Mouse (Mus musculus) cerebellum, postnatal 36 days (tissue): ENCODE results near the gene Epb41l4b.

Experiments
- DNase-seq, 2 experiments: peaks; one replicate each; pipeline ENCODE4 v3.0.0; 2021 to 2022; ENCODE audit warnings: mixed read lengths in 2 of 2

Gene Epb41l4b

DNA sequence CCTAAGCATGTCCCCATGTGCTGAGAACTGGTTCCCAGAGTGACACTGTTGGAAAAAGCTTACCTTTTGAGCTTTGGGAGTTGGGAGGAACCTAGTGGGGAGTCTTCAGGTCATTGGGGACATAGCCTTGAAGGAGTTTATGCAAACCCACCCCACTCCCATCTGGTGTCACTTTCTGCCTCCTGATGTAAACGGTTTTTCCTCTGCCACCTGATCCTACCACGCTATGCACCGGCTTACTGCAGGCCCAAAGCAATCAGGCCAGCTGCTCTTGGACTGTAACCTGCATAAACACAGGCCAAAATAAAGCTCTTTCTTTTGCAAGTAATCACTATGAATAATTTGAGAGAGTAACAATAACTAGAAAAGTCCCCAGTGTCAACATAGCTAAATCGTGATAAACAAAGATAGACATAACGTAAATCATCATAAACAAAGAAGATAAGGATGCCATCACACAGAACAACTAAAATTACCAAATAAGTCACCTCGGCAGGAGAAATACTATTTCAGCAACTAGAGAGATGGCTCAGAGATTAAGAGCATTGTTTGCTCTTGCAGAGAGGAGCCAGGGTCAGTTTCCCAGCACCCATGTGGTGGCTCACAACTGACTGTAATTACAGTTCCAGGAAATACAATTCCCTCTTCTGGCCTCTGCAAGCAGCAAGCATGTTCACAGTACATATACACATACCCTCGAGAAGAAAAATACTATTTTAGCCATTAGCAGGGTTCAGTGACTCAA is 29.6 kb downstream of the Epb41l4b start:
- no peak for DNase-seq

DNA sequence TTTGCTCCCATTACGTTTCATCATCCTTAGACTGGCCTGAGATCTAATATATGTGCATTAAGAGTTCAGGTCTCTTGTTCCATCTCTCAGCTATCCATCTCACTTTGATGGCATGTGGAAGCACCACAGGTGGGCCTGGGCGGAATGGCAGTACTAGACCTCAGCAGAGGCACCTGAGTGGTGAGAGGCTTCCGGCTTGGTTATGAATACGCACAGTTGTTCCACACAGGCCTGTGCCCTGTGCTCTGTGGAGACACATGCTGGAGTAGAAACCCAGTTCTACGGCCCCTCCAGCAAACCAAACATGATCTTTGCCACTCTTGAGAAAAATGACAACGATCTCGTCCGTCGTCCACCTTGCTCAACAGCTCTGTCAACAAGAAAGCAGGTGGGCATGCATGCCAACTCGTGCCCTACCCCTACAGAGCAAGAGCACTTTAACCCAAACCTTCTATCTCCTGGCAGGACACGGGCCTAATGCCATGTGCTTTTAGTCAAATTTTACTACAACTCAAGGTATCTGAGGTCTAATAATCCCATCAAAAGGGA is 31.2 kb downstream of the Epb41l4b start:
- peak in 1 of 2 experiments; percentile 43 for DNase-seq

DNA sequence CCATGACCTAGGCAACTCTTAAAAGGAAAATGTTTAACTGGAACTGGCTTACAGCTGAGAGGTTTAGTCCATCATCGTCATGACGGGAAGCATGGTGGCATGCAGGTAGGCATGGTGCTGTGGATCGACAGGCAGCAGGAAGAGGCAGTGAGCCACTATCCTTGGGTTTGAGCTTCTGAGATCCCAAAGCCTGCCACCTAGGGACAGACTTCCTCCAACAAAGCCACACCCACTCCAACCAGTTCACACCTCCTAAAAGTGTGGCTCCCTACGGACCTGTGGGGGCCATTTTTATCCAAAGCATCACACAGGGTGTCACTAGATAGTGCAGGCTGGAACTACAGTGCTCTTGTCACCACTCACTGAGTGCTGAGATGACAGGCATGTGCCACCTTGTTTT is 31.8 kb downstream of the Epb41l4b start:
- no peak for DNase-seq

DNA sequence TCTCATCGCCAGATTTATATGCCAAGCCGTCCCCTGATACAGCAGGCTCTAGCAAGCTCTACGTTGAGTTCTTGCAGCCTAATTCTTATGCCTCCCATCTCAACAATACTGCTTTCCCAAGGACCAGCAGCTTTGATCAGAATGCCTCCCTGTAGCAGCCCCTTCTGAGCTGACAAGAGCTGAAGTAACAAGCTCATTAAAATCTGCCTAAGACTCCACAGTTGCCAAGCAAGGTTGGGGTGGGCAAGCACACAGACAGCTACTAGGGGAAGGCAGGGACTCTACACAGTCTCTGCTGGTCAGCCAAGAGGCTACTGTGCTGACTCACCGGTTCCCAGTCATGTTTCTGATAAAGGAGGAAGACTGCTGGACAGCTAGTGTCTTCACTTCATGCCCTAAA is 33.7 kb downstream of the Epb41l4b start:
- no peak for DNase-seq

DNA sequence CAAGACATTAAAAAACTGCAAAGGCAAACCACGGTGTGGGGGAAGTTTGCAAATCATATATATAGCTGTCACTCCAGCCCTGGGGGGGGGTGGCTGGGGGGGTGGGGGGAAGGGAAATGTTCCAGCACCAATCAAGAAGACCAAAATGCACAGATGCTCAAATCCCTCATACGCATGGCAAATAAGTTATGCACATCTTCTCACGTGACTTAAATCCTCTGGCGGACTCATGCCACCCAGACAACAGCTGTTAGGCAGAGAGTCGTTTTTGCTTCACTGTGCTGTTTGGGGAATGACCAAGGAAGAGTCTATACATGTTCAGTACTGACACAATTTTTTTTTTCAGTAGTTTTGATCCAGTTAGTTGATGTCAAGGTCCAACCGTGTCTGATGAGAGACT is 37.9 kb downstream of the Epb41l4b start:
- no peak for DNase-seq

DNA sequence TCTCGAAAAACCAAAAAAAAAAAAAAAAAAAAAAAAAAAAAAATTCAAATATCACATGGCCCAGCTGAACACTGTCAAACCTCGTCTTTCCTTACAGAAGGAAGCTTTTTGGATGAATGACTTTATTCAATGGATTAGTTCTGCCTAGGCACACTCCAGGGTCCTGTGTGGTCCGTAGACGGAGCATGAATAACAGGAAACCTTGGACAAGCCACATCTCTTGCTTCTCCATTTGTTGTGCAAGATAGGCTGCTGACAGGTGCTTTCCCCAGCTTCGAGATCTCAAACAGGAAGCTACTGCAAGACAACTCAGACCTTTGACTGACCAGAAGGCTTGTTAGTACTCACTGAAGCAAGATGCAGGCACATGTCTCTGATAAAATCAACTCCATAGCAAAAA is 39.4 kb downstream of the Epb41l4b start:
- no peak for DNase-seq

DNA sequence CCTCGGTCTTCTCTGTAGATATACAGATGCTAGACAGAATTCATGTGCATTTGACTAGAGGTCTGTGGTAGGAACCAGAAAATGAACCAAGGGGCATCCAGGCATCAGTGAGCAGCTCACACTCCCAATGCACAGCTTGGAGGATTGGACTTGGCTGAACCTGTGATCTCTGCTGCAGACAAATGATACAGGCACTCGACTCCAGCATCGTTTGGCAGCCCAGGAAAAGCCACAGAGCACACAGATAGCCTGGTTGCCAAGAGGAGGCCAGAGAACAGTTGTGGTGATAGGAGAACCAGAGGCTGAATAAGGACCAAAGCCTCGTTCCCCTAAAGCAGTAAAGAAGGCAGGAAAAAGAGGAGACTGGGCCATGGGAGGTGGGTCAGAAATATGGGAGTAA is 42.1 kb downstream of the Epb41l4b start:
- peak in 1 of 2 experiments; percentile 36 for DNase-seq

DNA sequence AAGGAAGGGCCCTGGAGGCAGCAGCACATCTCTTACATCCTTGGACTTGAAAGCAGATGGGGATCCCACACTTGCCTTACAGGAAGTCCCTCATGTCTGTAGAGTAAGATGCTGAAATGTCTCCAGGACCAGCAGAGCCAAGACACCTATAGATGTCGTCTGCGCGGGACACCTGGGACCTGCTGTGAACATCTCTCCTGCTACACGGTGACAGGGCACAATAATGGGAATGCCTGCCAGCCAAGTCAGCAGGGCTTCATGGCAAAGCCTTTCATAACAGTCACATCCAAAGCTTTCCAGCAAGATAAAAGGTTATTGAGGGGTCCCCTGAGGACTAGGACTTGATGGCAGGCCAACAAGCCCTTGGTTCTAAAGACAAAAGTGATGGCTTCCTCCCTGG is 45.8 kb downstream of the Epb41l4b start:
- DNase-seq, result peak; percentile 37 to 52

DNA sequence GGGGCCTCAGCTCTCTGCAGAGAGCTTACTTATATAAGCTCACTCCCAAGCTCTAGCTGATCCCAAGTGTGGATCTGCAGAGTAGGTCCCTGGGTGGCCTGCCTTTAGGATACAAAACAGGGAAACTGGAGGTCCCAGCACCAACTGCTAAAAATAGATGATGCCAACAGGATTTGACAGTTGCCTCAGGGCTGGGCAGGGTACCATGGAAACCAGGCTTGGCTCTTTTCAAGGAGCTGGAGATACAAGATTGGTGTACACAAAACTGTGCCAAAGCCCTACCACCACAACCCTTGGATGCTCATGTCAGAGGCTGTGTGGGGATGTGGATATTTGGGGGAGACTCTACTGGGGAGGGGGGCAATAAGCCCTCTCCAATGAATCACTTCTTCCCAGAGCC is 47.7 kb downstream of the Epb41l4b start:
- DNase-seq, result peak; percentile 41 to 47

DNA sequence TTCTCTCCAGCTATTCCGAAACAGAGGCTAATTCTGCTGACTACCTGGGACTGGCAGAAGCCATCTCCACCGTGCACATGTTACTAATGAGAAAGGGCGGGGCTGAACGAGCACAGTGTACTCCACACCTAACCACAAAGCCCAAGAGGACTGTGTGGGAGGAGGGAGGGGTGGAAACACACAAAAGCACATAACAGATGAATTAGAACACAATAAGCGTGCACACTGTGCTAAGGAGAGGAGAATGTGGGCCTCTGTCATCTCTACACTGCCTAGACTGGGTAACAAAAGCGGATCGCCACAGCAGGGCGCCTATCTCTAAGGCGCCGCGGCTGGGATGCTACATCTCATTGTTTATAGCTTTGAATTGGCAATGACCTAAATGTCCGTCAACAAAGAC is 51.9 kb downstream of the Epb41l4b start:
- DNase-seq, result no peak

DNA sequence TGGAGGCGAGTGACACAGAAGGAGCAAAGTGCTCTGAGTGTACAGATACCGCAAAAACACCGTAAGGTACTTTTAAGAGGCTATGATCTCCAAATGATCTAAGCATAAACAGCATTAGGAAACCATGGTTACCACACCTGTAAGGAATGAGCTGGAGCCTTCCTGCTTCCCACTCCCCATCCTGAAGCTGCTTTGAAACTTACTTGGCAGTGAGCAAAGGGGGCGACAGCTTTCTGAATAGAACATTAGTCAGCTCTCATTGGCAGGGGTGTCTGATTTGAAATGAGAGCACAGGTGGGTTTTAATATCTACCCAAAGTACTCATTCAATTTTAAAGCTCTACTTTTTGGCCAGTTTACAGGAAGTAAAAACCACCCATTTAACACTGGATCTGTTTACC is 54.9 kb downstream of the Epb41l4b start:
- DNase-seq, result no peak

DNA sequence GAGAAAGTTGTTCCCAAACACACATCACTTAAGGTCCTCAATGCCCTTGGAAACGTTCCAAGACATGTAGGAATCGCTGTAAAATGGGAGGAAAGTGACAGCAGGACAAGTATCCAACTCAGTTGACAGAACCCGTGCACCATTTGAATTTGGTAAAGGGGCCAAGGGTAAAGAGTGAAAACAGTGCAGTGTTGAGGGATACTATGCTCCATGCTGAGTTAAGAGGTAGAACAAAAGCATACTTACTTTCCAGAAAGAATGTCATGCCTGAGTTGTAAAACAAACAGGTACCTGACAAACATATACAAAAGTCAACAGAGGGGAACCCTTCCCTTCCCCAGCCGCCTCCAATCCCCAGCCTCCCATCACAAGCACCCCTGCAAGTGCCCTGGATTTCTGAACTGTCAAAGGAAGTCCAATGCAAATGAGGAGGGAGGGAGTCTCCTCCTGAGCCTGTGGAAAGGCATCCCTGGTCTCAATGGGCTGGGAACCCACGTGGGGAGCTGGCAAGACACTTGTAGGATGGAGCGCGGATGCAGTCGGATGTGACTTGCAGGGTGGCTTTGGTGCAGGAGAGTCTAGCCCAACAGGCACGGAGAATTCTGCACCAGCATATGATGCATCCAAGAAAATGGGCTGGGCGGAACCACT is 57.4 kb downstream of the Epb41l4b start:
- DNase-seq, result no peak

DNA sequence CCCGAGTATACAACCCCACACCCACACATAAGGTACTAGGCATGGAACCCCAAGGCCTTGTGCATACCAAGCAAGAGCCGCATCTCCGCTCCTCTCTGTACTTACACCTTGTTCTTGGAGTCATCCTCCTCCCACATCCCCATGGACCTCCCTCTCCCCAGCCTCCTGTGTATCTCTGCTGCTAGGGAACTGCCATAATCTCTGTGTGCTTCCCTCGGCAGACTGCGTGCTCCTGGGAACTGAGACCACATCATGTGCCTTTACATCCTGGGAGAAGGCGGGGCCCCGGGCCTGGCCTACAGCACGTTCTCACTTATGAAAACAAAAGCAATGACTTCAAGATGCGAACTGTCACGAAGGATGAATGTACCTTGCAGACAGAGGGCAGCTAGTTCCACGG is 59.6 kb downstream of the Epb41l4b start:
- DNase-seq, result no peak

DNA sequence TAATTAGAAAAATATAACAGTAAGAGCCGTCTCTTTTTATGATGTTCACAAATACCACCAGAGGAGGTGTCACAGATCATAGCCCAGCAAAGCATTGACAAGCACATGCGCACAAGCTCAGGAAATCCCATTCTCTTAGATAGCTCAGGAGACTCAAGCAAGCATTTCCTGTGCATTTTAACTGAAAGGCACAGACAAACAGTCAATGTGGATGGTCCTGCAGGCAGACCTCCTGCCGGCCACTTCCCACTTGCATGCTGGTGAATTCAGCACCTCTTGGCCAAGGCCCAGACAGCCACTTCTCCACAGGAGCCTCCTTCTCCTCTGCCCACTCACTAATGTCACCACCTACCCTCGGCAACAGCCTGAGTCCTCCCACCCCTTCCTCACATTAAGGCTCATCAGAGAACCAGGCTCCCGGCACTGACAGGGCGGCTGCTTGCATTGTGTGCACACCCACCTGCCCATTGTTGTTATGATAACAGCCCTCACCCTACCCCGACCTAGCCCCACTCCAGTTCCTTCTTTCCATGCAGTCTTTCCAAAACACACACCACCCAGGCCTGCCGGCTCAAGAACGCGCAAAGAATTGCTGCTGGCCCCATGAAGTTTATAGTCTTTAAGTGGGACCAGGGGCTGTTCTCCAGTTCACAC is 60.3 kb downstream of the Epb41l4b start:
- peak in 1 of 2 experiments; percentile 30 for DNase-seq

DNA sequence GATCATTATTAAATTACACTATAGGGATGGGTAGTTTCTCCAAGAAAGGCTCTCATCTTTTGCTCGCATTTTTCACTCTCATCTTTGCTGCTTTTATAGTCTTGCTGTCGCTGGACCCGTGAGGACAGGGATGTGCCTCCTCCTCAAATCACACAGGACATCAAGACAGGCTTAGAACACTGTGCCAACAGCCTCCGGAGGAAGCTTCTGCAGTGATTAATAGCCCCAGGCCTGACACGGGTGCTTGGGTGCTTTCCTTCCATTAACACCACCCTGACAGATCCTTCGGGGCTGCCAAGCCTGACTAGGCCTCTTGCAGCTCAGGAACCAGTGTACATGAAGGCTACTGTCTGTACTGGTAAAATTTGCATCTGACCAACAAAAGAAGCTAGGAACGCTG is 61.8 kb downstream of the Epb41l4b start:
- DNase-seq, result no peak

DNA sequence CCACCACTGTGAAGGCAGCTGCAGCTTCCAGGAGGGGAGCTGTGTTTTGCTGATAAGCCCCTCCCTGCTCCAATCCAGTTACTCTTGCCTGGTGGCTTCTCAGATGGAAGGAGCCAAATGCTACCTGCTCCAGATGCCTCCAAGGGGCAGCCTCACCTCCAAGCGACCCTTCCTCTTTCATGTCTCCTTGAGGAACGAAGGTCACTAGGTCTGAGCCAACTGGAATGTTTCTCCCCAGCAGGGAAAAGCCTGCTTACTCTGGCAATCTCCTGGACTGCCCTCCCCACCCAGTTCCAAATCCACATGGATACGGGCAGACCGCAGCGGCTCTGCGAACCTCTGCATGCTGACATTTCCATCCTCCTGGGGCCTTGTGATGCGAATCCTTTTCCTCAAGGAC is 69.4 kb downstream of the Epb41l4b start:
- DNase-seq, result no peak

DNA sequence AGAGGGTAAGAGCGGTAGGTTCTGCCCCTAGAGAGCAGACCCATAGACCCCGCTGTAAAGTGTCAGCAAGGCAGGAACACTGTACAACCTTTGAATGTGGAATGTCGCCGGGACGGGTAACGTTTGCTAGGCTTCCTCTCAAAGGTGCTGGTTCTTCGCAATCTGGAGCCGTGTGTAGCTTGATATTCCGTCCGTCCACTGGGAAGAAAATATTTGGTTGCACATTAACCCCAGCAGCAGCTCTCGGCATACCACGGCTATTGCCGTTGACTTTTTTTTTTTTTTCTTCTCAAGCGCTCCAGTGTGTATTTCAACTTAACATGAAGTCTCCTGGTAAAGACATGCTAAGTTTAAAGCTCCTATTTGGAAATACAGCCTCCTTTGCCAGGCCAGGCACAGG is 70.1 kb downstream of the Epb41l4b start:
- no peak for DNase-seq

DNA sequence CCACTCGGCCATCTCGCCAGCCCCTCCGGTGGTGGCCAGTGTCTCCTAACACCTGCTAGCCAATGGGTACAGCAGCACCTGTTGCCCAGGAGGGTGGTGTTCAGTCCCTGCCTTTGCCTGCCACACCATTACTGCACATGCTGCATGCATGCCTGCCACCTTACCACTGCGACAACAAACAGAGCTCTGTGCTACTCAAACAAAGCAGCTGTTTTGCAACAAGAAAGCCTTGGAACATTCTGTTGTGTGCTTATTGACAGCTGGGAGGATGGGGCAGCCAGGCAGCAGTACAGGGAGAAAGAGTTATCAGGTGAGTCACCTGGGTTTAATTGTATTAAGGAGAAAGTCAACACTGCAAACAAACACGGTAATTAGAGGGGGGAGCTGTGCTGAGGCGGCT is 72.6 kb downstream of the Epb41l4b start:
- no peak for DNase-seq

DNA sequence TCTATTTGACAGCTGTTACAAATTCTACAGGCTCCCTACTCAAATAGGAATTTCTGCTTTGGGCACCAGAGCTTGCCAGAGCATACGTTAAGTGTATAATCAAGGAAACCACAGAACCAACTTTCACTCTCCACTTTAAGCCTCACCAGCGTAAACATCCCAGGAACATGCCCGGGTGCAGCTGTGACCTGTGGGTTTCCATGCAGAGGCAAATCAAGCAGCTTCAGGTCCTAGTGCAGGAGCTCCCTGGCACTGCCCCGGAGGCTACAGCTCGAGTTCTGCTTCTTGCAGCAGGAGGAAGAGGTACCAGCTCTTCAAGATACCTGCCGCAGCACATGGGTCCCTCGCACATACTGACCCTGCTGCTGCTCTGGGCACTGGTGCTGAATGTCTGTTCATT is 74.8 kb downstream of the Epb41l4b start:
- DNase-seq, result no peak

DNA sequence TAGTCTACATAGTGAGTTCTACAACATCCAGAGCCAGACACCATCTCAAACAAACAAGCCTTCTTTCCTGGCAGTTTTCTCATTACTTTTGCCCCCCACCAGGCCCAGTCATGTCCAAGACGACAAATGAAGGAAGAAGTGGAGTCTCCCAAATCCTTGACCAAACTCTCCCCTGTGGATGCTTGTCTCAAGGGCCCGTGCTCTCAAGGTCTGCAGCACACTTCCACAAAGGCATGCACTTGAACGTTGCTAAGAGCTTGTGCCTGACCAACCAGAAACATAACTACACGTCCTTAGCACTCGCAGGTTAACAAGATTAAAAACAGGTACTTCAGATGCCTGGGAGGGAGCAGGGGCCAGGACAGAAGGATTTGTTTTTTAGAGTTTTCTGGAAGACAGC is 75.4 kb downstream of the Epb41l4b start:
- no peak for DNase-seq

DNA sequence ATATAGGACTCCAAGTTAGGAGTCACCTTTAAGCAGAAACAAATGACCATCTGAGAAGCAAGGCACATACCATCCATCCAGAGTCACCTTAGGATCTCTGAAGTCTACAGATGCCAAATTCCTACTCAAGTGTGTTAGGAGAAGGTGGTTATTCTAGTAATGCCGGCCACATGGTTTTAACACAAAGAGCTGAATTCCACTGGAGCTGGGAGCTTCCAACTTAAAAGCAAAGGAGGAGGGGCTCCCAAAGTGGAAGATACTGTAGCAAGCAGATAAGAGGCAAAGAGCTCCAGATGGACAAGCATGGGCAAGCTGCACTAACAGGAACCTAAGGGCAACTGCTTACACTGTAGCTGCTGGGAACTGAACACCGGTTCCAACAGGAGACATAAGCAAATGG is 76.3 kb downstream of the Epb41l4b start:
- DNase-seq, result no peak

DNA sequence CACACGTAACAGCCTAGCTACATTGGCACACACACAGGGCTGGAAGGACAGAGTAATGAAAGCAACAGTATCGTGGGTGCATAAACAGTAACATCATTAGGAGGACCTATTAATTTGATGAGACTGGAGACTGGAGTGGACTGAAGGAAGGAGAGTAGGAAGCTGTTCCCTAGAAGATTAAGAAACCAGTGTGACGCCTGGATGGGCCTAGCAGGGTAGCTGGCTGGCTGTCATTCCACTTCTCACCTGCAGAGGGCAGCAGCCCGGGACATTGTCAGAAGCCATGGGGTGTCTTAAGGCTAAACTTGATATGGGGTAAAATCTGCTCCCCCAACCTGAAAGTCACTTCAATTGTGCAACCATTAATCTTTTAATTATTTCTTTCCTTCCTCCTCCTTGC is 78.0 kb downstream of the Epb41l4b start:
- peak; percentile 89 to 91 for DNase-seq

DNA sequence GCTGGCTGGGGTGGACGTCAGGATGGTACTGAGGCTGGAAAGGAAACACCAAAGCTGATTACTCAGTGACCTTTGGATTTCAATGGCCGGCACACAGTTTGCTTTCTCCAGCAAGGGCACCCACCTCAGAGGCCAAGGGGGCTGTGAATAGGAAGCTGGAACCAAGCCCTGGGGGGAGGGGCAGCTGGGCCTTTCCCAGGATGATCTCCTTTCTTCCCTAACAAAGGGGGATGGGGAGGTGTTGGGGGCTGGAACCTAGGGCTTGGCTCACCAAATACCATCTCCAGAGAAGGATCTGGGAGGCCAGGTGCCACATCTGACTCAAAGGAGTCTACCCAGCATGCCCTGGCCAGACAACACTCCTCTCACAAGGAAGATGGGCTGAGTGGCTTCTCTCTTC is 78.4 kb downstream of the Epb41l4b start:
- DNase-seq, result no peak

DNA sequence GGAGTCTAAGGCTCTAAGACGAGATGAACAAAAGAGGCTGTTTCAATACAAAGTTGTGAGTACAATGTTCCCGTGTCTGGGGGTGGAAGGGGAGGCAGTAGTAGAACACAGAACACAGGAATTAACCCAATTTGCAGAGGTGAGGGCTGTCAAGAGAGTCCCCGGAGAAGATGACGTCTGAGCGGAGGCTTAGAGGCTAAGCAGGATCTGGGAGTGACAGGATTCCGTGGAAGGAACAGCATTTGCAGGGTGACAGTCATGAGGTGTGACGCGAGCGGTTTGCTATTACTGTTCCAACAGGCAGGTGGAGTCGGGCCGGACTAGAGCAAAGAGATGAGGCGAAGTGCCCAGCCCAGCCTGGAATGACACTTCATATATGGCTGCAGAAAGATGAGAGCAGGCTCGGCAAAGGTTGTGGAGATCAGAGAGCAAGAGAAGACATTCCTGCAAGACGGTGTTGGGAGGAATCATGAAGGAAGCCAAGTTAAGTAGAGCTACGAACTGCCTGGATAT is 82.9 kb downstream of the Epb41l4b start:
- peak in 1 of 2 experiments; percentile 33 for DNase-seq
